Mouse (Mus musculus): ENCODE data around the gene 2210408I21Rik.

The 2210408I21Rik gene

DNA sequence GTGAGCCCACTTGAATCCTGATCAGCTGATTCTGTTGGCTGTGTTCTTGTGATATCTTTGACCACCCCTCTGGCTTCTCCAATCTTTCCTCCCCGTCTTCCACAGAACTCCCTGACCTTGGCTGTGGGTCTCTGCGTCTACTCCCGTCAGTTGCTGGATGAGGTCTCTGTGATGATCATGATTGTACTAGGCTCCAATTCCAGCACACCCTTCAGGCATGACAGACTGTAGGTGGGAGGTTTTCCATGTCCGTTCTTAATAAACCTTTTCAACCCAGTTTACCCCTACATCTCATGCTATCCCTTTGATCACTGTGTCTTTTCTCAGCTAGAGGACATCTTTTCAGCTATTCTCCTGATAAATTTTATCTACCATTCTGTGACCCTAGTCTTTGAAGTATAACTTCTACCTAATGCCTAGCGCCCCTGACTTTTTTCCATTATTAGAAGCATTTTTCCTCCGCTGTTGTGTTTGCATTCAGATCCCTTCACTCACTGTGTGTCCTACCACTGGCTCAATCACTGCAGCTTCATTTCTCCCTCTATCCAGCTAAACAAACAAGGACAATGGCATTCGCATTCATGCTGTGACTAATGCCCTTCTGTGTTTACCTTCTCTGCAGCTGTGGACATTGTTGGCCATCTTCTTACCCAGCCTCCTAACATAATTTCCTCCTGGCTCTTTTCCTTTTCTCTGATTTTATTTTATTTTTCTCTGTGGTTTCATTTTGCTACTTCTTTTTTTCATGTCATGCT is 143.5 kb downstream of the 2210408I21Rik start:
- DNase-seq (ENCODE audit: low spot score) = no peak

DNA sequence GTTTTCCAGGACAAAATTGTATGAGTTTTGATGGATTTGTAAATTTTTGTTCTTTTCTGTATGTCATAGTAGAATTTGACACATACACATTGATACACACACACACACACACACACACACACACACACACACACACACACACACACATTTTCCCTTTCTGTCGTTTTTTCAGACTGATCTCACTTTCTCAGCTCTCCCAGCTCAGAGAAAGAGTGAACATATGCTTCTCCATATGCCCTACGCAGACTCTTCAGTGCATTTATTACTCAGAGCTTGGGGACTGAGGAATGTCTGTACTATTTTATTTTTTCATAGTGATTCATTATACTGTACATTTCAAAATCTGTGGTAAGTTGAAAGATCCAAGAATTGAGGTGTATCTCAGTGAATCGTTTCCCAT is 160.2 kb downstream of the 2210408I21Rik start:
- no peak for DNase-seq (ENCODE audit: low spot score)

DNA sequence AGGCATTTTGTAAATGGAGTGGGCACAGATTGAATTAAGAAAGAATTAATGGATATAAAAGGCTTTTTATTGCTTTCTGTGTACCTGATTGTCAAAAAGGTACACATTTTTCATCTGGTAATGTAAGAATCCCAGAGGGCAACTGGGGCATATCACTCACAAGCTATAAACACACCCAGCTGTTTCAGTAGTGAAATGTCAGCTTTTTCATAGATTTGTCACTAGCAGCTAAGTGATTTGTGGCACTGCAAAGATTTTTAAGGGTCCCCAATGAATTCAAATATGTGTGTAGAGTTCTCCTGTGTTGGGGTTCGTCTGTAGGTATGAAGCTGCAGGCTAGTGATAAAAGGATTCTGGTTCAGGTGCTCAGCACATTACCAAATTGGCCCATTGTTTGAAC is 188.8 kb downstream of the 2210408I21Rik start:
- no peak for DNase-seq (ENCODE audit: low spot score)

DNA sequence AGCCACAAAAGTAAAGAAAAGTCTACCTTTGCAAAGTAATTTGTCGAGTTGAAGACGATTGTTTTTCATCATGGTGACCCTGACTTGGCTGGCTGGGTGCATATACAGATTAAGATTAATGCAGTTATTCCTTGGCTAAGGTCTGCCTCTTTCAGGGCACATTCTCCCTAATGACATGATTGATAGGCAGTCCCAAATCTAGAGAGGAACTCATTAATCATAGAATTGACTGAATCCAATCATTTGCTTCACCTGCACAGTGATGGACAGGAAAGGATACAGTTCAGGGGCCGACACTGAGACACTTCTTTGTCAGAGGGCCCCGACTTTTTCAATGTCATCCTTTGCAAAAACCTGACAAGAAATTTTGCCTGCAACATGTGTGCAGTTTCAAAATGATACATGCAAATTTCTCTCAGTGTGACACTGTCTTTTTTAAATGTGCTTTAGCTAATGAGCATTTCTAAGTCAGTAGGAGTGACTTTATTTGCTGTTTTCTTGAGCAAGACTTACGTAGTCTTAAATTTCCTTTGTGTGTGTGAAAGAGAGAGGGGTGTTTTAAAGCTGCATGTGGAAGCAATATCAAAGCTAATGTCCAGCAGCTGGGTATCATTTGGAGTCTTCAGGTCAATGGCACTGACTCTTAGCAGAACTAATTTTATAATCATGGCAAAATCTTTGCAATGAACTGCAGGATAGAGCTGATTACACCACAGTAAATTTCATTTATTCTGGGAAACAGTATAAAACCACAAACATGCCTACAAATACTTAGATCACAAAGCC is 191.0 kb downstream of the 2210408I21Rik start:
- no peak for DNase-seq (ENCODE audit: low spot score)

DNA sequence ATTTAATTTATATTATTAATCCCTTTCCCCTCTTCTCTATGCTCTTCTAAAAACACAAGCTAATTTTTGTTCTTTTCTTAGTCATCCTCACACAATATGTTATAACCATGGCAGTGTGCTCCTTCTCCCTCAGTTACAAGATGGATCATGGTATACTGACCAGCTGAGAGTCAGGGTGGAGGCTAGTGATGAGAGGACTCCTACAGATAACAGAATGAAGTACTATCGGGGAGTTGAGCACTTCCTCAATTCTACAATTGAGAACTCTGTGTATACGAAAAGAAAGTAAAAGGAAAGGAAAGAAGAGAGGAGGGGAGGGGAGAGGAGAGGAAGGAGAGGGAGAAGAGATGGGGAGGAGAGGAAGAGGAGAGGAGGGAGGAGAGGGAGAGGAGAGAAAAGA is 206.8 kb downstream of the 2210408I21Rik start:
- no peak for DNase-seq (ENCODE audit: low spot score)

DNA sequence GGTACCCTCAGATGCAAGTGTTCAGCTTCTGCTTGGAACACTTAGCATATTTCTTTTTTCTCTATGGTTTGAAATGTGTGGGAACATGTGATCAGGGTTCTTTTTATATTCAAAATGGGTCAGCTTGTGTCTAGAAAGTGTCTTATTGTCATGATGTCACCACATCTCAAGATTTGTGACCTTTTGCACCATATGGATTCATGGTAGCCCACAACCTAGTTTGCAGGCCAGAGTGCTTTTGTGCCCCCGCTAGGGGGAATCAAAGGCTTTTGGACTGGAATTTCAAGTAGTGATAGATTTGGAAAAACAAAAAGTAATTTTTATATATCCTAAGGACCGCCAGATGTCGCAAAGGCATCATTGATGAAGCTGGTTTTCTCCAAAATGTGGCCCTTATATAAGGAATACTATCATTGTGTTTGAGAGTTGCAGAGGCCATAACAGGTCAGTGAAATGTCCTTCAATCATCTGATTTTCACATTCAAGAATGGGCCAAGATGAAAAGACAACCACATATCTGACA is 250.2 kb downstream of the 2210408I21Rik start:
- DNase-seq (ENCODE audit: low spot score) = no peak

DNA sequence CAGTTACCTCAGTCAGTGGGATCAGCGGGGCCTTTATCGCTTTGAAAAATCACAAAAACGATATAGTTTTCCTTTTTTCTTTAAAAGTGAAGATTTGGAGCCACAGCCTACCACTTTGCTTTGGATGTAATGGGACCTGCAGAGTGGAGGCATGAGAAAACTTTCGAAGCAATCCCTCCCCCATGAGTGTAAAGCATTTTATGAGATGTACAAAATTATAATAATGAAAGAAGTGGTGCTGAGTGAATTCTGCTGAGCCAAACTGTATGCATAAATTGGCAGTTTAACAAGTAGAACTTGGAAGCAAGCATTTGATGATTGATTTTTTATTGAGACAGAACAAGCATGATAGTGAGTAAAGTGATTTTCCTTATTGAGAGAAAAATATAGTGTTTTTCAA is 250.7 kb downstream of the 2210408I21Rik start:
- DNase-seq (ENCODE audit: low spot score) = no peak

DNA sequence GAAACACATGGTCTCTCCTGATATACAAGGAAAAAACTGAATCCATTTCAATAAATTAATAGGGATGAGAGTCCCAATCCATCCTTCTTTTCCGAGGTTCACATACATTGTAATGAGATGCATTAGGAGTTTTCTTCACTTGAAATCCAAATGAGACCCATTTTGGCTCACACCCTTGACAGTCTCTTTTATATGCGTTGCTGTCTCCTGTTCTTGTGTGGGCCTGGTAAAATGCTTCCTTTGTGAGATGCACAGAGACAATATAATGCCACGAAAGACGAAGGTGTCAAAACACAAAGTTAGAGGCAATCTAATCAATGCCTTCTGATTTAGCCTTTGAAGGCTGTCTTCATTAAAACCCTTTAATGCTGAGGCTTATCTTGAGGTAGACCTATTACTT is 252.8 kb downstream of the 2210408I21Rik start:
- DNase-seq (ENCODE audit: low spot score) = no peak

DNA sequence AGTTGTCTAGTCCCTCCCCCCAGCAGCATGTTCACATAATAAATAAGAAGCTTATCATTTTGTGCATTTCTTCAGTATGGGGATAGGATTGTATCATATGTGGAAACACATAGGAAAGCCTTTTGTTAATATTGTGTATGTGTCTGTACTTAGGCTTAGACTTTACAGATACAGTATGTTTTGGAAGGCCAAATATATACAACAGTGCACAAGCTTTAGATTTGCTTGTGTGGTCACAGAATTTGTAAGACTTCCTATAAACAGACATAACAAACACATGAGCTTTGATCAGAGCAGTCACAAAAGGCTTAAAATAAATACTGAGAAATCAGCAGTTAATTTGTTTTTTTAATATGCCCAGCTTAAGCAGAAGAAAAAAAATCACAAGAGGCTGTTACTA is 253.9 kb downstream of the 2210408I21Rik start:
- no peak for DNase-seq (ENCODE audit: low spot score)

DNA sequence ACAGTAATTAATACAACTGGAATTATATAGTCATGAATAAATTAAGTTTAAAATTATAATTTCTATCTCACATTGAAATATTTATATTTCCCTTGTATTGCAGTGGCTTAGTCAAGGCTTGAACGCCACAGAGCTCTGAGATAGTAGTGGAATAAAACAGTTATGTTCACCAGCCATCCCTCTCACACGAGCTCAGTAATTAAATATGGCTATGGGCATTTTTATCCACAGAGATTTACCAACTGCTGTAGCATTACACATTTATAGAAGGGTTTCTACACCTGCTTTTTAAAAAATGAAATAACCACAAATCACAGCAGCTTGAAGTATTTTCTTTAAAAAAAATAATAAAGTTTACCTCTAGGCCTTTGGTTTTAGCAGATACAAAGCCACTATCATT is 261.0 kb downstream of the 2210408I21Rik start:
- DNase-seq (ENCODE audit: low spot score) = no peak

DNA sequence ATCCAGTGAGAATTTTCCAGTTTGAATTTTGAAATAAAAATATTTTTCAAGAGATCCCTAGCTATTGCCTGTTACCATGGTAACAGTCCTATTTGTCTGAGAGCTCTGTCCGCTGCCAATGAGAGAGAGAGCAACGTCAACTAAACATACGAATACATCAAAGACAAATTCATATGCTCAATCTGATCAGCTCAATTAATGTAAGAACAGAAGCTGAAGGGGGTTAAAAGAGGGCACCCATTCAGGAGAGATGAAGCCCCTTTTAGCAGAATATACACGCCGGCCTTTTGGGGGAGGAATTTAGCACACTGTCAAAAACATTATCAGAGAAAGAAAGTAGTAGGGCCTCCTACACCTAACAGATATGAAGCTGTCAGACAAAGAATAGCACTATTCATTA is 261.6 kb downstream of the 2210408I21Rik start:
- no peak for DNase-seq (ENCODE audit: low spot score)

DNA sequence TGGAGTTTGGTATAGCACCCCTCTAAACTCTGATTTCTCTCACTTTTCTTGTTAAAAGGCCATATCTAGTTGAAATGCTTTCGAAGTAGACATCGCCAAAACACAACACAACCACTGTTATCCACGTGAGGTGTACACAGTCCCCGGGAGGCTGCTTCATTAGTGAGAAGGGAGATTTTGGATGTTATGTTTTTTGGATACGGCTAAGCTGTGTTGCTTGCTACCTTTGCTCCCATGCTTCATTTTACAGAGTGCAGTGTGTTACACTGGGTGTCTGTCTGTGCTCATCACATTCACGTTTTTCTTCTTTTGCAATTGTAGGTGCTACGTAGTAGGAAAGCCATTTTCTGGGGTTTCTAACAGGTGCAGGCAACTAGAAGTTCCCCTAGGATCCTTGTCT is 262.3 kb downstream of the 2210408I21Rik start:
- no peak for DNase-seq (ENCODE audit: low spot score)

DNA sequence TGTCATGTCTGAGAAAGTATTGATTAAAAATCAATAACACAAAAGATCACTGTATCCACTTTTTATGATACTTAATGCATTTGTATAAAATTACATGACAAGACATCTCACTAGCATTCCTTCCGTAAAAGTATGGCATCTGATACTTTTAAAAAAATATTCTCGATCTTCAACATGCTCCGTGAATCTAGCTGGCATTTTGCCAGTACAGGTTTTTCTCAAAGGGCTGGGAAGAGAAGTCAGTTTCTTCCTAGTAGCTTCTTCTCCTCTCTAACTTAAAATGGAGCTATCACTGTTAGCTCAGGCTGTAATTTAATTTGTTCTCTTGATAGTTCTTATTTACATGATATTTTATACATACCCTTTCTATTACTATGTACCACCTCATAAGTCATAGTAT is 263.1 kb downstream of the 2210408I21Rik start:
- no peak for DNase-seq (ENCODE audit: low spot score)

DNA sequence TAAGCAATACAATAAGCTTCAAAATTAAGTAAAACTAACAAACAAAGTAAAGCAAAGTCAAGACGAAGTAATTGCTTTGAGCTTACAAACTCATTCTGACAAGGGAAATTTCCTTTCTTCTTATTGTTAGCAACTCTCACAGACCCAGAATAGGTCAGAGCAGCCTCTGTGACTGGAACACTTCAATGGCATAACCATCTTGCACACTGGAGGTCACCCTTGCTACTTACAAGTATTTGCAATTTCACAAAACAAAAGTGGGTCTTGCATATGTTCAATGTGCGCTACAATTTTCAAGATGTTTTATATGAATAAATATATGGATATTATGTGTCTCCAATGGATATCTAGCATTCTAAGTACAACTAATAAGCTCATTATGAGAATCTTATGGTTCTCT is 265.4 kb downstream of the 2210408I21Rik start:
- DNase-seq (ENCODE audit: low spot score) = no peak

DNA sequence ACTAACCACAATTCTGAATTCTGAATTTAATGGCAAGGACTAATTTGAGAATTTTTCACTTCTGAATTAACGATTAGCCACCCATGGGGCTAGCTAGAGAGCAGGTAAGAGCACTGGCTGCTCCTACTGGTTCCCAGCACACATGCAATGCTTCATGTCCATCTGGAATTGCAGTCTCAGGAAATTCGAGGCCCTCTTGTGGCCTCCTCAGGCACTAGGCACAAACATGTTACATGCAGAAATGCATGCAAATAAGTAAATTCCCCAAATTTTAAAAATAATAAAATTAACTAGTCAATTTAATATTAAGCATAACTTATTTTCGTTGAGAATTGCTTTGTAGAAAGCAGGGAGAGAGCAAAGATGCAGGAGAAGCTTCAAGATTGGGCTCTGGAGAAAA is 273.2 kb downstream of the 2210408I21Rik start:
- no peak for DNase-seq (ENCODE audit: low spot score)

DNA sequence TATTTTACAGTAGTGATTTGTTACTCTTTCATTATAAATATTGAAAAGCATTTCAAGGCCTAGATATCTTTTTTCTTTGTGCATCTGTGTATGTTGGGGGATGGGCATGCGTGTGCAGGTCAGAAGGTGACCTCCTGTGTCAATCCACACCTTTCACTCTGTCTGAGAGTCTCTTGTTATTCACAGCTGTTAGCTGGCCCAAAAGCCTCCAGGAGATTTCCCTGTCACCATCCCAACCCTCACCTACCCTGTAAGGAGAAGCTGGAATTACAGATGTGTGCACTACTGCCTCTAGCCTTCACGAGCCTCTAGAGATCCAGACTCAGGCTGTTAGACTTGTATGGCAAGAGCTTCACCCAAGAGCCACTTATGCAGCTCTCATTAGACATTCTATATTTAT is 274.5 kb downstream of the 2210408I21Rik start:
- DNase-seq (ENCODE audit: low spot score) = no peak

DNA sequence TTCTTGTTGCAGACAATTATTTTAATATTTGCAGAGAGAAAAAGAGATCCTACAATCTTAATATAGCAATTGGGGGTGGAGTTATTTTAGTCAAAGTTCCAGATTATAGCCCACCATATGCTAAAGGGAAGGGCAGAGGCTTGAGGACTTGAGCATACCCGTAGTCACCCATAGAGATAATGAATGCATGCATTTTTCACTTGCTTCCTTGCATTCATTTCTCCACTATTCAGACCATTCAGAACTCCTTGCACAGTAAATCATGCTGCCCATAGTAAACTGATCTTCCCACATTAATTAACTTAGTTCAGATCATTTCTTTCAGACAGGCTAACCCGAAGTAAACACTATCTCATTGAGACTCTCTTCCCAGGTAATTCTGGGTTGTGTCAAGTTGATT is 277.5 kb downstream of the 2210408I21Rik start:
- no peak for DNase-seq (ENCODE audit: low spot score)

DNA sequence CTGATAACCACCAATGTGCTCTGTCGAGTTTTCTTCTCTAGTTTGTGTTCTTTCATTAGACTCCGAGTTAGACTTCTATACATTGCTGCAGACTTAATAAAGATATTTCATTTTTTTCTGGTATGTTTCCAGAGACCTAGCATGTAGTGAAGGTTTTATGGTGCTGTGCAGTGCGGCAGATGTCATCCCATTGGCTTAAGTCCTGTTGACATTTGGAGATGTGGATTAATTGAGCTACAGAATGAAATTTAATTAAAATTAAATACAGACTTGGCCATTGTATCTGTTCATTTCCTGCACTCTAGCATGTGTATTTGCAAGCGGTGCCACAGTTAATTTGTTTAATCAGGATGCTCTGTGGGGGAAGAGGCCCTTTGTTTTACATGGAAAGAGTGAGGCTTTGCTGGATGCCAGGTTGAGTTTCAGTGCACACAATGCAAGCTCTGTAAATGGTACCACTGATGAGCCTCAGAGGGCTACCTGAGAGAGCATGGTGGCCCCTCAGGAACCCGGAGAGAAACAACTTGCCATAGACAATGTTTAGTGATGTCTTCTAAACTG is 314.7 kb downstream of the 2210408I21Rik start:
- no peak for DNase-seq (ENCODE audit: low spot score)

DNA sequence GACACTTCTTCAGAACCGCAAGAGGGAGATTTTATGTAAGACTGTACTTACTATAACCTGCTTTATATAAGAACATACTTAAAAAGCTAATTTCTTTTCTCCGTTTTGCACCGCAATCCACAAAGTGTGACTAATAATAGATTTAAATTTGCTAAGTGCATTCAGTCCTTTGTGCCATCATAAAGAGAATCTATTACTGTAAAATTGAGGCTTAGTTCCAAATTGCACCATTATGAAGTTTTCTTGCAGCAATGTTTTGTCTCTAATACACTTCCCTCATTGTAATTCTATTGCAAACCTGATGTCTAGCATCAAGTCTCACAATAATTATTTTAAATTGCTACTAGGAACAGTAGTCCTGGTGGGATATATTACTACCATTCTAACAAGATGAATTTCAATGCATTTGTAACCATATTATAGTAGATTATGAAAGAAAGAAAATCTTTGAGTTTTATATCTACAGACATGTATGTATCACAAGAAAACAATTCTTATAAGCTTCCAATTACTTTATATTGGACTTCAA is 334.8 kb downstream of the 2210408I21Rik start:
- DNase-seq (ENCODE audit: low spot score) = no peak

DNA sequence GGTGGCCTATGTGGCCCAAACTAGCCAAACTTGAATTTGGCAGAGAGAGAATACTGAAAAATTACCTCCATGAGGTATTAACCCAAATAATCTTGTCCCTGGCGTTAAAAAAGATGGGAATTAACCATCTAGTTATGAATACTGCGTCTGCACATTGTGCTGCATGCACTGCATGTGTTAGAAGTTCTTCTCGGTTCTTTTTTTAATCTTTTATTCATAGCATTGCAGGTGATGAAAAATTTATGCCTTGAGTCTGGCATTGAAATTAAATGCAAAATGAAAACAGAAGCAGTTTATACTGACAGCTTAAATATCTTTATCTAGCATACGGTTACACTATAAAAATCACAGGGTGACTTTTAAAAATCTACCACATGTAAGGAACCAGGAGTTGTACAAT is 341.1 kb downstream of the 2210408I21Rik start:
- no peak for DNase-seq (ENCODE audit: low spot score)

DNA sequence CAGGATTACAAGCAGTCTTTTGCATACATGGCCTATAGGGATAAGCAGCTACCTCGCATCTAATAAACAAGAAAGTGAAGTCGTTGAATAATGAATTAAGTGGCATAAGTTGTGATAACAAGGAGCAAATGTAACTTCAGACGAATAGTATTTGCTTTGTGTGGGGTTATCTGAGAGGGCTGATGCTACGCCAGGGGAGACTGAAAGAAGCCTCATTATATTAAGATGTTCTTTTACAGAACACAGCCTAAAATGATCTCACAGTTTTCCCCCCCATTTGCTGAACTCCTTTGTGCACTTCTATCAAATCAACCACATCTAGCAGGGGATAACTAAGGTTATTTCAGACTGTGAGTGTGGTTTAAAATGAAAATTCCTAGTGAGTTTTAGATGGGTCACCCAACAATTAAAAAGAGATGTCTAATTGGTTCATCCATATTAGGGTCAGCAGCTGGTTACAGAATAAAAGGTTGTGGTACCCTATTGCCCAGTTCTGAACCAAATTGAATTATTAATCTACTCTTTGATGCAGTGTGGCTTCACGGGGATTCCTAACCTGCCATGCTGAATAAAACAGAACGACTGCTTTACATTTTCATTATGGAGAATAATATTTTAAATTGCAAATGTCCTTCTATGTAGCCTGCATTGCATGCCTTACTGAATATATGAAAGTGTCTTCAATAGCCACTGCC is 343.2 kb downstream of the 2210408I21Rik start:
- no peak for DNase-seq (ENCODE audit: low spot score)

Data from urinary bladder, postnatal 14 days (tissue).